Mouse (Mus musculus) layer of hippocampus, adult 2 months (tissue): ENCODE data around the gene Nt5c3. TPM values are rescaled to one million over a fixed set of nuclear protein-coding genes. Genes with fewer than 3 reads are reported as not detected.

Experiments
- DNase-seq, 2 experiments: peaks; one replicate each; pipeline ENCODE4 v3.0.0; 2022; ENCODE audit warnings: low spot score in 2 of 2
- H3K27ac ChIP-seq: fragments of 200-600 bp; 2 replicates; pipeline ENCODE4 v1.8.1; 2022
- H3K4me3 ChIP-seq: fragments of 200-600 bp; 2 replicates; pipeline ENCODE4 v1.8.1; 2022; ENCODE audit warnings: mild to moderate bottlenecking
- CTCF ChIP-seq: fragments of 200-600 bp; conservative IDR thresholded peaks from 2 replicates; pipeline ENCODE4 v1.8.1; 2022; ENCODE audit warnings: antibody characterized with exemption, mild to moderate bottlenecking, moderate library complexity
- total RNA-seq, 2 experiments: library from RNA; stranded (reverse); gene quantifications; 2 replicates each; pipeline ENCODE4 v1.2.3; 2021

The Nt5c3 gene
- total RNA-seq, 2 experiments from 2014 or later = 40.6 to 44.3 TPM

GRCm38 (mm10) chr6:56916279-56916678 lies 7.5 kb downstream of the Nt5c3 start:
- H3K27ac ChIP-seq = no peak overlapping the region
- DNase-seq = no peak
- no peak overlapping the region for H3K4me3 ChIP-seq
- no peak for TF ChIP-seq CTCF

- DNase-seq = no peak
- H3K4me3 ChIP-seq = no peak overlapping the region
- TF ChIP-seq CTCF = no peak
- no peak overlapping the region for H3K27ac ChIP-seq
Observed at GRCm38 (mm10) chr6:56913092-56913858, 10.5 kb downstream of the Nt5c3 start.

GRCm38 (mm10) chr6:56910910-56911309 lies 12.8 kb downstream of the Nt5c3 start:
- TF ChIP-seq CTCF = no peak
- Histone ChIP-seq H3K4me3 (no peak overlapping the region), H3K27ac (no peak overlapping the region)
- DNase-seq = no peak

GRCm38 (mm10) chr6:56908912-56909311 lies 14.8 kb downstream of the Nt5c3 start:
- peak; percentile 62 to 63 for DNase-seq
- H3K4me3 ChIP-seq = no peak overlapping the region
- peak; percentile 85 for TF ChIP-seq CTCF
- no peak overlapping the region for H3K27ac ChIP-seq

GRCm38 (mm10) chr6:56908397-56908796 lies 15.3 kb downstream of the Nt5c3 start:
- no peak for DNase-seq
- H3K27ac ChIP-seq = no peak overlapping the region
- no peak for TF ChIP-seq CTCF
- no peak overlapping the region for H3K4me3 ChIP-seq

GRCm38 (mm10) chr6:56907973-56908372 lies 15.8 kb downstream of the Nt5c3 start:
- DNase-seq = no peak
- TF ChIP-seq CTCF = no peak
- Histone ChIP-seq H3K27ac (no peak overlapping the region), H3K4me3 (no peak overlapping the region)

- DNase-seq = no peak
- no peak overlapping the region for H3K27ac ChIP-seq
- H3K4me3 ChIP-seq = no peak overlapping the region
- TF ChIP-seq CTCF = no peak
Observed at GRCm38 (mm10) chr6:56906121-56906846, 17.4 kb downstream of the Nt5c3 start.

- no peak for DNase-seq
- Histone ChIP-seq H3K4me3 (no peak overlapping the region), H3K27ac (no peak overlapping the region)
- TF ChIP-seq CTCF = no peak
Observed at GRCm38 (mm10) chr6:56905486-56905885, 18.2 kb downstream of the Nt5c3 start.

- no peak overlapping the region for H3K4me3 ChIP-seq
- no peak overlapping the region for H3K27ac ChIP-seq
- no peak for TF ChIP-seq CTCF
- no peak for DNase-seq
Observed at GRCm38 (mm10) chr6:56904982-56905381, 18.8 kb downstream of the Nt5c3 start.

GRCm38 (mm10) chr6:56904330-56904729 lies 19.4 kb downstream of the Nt5c3 start:
- Histone ChIP-seq H3K27ac (no peak overlapping the region), H3K4me3 (no peak overlapping the region)
- no peak for DNase-seq
- TF ChIP-seq CTCF = no peak

GRCm38 (mm10) chr6:56903831-56904230 lies 19.9 kb downstream of the Nt5c3 start:
- DNase-seq = no peak
- no peak overlapping the region for H3K4me3 ChIP-seq
- no peak for TF ChIP-seq CTCF
- no peak overlapping the region for H3K27ac ChIP-seq

- 0 out of 2 replicates have a peak, but pooled peaks have one; percentile 17 for TF ChIP-seq CTCF
- DNase-seq = no peak
- Histone ChIP-seq H3K27ac (no peak overlapping the region), H3K4me3 (no peak overlapping the region)
Observed at GRCm38 (mm10) chr6:56902606-56903520, 20.9 kb downstream of the Nt5c3 start.
